Mouse (Mus musculus): Measurements from ENCODE around the gene Zfp810. TPM values are rescaled to one million over a fixed set of nuclear protein-coding genes. Genes with fewer than 3 reads are reported as not detected.

Gene Zfp810
- polyA plus RNA-seq, 1 experiment from 2014 or later, result 10.1 TPM

- no peaks in the 10 kb centered on the region for H3K4me1 ChIP-seq (replicated peaks; ENCODE audit: control insufficient read depth, insufficient read depth)
- no peaks in the 10 kb centered on the region for H3K27me3 ChIP-seq (ENCODE audit: control insufficient read depth, insufficient read depth, low read length)
- no peaks in the 10 kb centered on the region for H3K36me3 ChIP-seq (ENCODE audit: control insufficient read depth, insufficient read depth, low read length)
- H3K9me3 ChIP-seq (ENCODE audit: control insufficient read depth, low read length), result no peaks in the 10 kb centered on the region
- DNase-seq (ENCODE audit: low spot score), result no peak
- no peak overlapping the region for H3K4me2 ChIP-seq (replicated peaks; ENCODE audit: low read depth)
- H3K4me3 ChIP-seq (ENCODE audit: low read depth, low read length), result no peak overlapping the region
- TF ChIP-seq CTCF (IDR thresholded peaks at IDR 0.05; ENCODE audit: low read depth) (no peak), EP300 (optimal IDR thresholded peaks at IDR 0.05) (no peak)
- H3K27ac ChIP-seq (replicated peaks), result no peak overlapping the region
- no peak overlapping the region for H3K9ac ChIP-seq (ENCODE audit: low read length)
- no peak for ATAC-seq (ENCODE audit: low FRiP score, low TSS enrichment)
- WGBS, result 63% methylated on average over 7 of the region's 7 CpGs
Observed at GRCm38 (mm10) chr9:22229386-22230026, 77.9 kb downstream of the Zfp810 start.

DNA sequence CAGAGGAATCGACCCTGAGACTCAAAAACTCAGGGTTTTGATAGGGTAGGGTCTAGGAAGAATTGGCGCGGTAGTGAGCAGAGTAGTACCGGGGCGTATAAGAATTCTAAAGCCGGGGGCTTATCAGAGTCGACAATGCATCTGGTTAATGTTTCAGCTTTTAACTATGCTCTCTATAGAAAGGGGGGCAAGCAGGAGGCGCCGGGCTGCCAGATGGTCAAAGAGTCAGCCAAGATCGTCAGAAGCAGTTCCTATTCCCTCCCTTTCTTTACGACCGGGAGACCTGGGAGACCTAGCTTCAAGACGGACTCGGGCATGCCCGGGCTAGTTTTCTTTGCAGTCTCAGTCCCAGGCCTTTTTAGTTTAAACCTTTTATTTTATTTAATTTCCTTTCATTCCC is 80.6 kb downstream of the Zfp810 start:
- no peak for TF ChIP-seq EP300 (optimal IDR thresholded peaks at IDR 0.05)
- no peak for TF ChIP-seq CTCF (IDR thresholded peaks at IDR 0.05; ENCODE audit: low read depth)
- H3K27me3 ChIP-seq (ENCODE audit: control insufficient read depth, insufficient read depth, low read length), result no peaks in the 10 kb centered on the region
- no peaks in the 10 kb centered on the region for H3K9me3 ChIP-seq (ENCODE audit: control insufficient read depth, low read length)
- H3K4me1 ChIP-seq (replicated peaks; ENCODE audit: control insufficient read depth, insufficient read depth), result no peaks in the 10 kb centered on the region
- peak overlapping the region; percentile 67 for H3K27ac ChIP-seq (replicated peaks)
- DNase-seq (ENCODE audit: low spot score) (peak; percentile 44), ATAC-seq (ENCODE audit: low FRiP score, low TSS enrichment) (no peak)
- H3K4me2 ChIP-seq (replicated peaks; ENCODE audit: low read depth), result peak overlapping the region; percentile 61; the same call in 1 of the 2 replicates
- H3K9ac ChIP-seq (ENCODE audit: low read length), result no peak overlapping the region
- 56% methylated on average over 15 of the region's 15 CpGs for WGBS
- H3K4me3 ChIP-seq (ENCODE audit: low read depth, low read length), result peak overlapping the region; percentile 65; the same call in 1 of the 2 replicates
- no peaks in the 10 kb centered on the region for H3K36me3 ChIP-seq (ENCODE audit: control insufficient read depth, insufficient read depth, low read length)

Other genes starting within 250 kb of the Zfp810 start
- gene Gm49318, start 236.4 kb downstream of the Zfp810 start, polyA plus RNA-seq (2015; fragmentation: Nextera tagmentation; extraction: Ambion mirVana), result not detected in 2 replicates
- gene Zfp653, start 236.3 kb downstream of the Zfp810 start, polyA plus RNA-seq (2015; fragmentation: Nextera tagmentation; extraction: Ambion mirVana), result 4.4 and 5.5 TPM in 2 replicates
- 31.7 and 33.1 TPM in 2 replicates for gene Ecsit, start 222.2 kb downstream of the Zfp810 start, polyA plus RNA-seq (2015; fragmentation: Nextera tagmentation; extraction: Ambion mirVana)
- gene Cnn1, start 208.4 kb downstream of the Zfp810 start, polyA plus RNA-seq (2015; fragmentation: Nextera tagmentation; extraction: Ambion mirVana), result 851 and 1,082 TPM in 2 replicates
- gene Elof1, start 190.5 kb downstream of the Zfp810 start, polyA plus RNA-seq (2015; fragmentation: Nextera tagmentation; extraction: Ambion mirVana), result 119 TPM in 2 replicates
- 41.5 and 42.9 TPM in 2 replicates for gene Acp5, start 171.9 kb downstream of the Zfp810 start, polyA plus RNA-seq (2015; fragmentation: Nextera tagmentation; extraction: Ambion mirVana)
- gene Pigyl, start 150.8 kb downstream of the Zfp810 start, polyA plus RNA-seq (2015; fragmentation: Nextera tagmentation; extraction: Ambion mirVana), result 99.2 and 106 TPM in 2 replicates
- gene Zfp872, start 119.6 kb downstream of the Zfp810 start, polyA plus RNA-seq (2015; fragmentation: Nextera tagmentation; extraction: Ambion mirVana), result 0.47 and 0.61 TPM in 2 replicates
- gene Zfp809, start 81.9 kb downstream of the Zfp810 start, polyA plus RNA-seq (2015; fragmentation: Nextera tagmentation; extraction: Ambion mirVana), result 12.2 and 12.9 TPM in 2 replicates
- gene Zfp599, start 47.8 kb downstream of the Zfp810 start, polyA plus RNA-seq (2015; fragmentation: Nextera tagmentation; extraction: Ambion mirVana), result 1.2 and 1.4 TPM in 2 replicates
- 13.3 and 15.7 TPM in 2 replicates for gene Anln, start 81.5 kb upstream of the Zfp810 start, polyA plus RNA-seq (2015; fragmentation: Nextera tagmentation; extraction: Ambion mirVana)
- gene 9530077C05Rik, start 103.9 kb upstream of the Zfp810 start, polyA plus RNA-seq (2015; fragmentation: Nextera tagmentation; extraction: Ambion mirVana), result 2.2 and 2.8 TPM in 2 replicates
- not detected in 2 replicates for gene Gm17545, start 146.6 kb upstream of the Zfp810 start, polyA plus RNA-seq (2015; fragmentation: Nextera tagmentation; extraction: Ambion mirVana)
- 62.1 and 65.0 TPM in 2 replicates for gene Rp9, start 162.1 kb upstream of the Zfp810 start, polyA plus RNA-seq (2015; fragmentation: Nextera tagmentation; extraction: Ambion mirVana)
- 4.0 and 5.8 TPM in 2 replicates for gene Bbs9, start 168.1 kb upstream of the Zfp810 start, polyA plus RNA-seq (2015; fragmentation: Nextera tagmentation; extraction: Ambion mirVana)